Mouse (Mus musculus) embryonic stem cell, embryonic (primary cell): ENCODE measurements around the gene Il2.

Experiments used
- CTCF ChIA-PET, 4 experiments: fragments of 300-600 bp in 2 of 4; fragments of 350-600 bp in 2 of 4; sonication (Branson Sonifier 250); formaldehyde crosslinking; loops; one replicate each; lab custom pipeline; 2022; ENCODE audit warnings: inconsistent platforms in 2 of 4; lab: Charles Lee
- POLR2A ChIA-PET, 4 experiments: fragments of 300-600 bp in 2 of 4; fragments of 350-600 bp in 2 of 4; sonication (Branson Sonifier 250); formaldehyde crosslinking; loops; one replicate each; lab custom pipeline; 2022; ENCODE audit warnings: antibody characterized with exemption in 4 of 4, inconsistent platforms in 1 of 4; lab: Charles Lee

Il2 gene

DNA sequence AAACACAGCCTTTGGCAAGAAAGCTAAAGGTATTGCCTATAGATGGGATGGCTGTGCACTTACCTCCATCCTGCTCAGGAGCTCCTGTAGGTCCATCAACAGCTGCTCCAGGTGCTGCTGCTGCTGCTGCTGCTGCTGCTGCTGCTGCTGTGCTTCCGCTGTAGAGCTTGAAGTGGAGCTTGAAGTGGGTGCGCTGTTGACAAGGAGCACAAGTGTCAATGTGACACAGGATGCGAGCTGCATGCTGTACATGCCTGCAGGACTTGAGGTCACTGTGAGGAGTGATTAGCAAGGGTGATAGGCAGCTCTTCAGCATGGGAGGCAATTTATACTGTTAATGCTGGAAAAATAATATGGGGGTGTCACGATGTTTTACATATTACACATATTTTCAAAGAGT is at the start of gene Il2:
Il2 (minus strand) TSS at position 305 of the 400 bp plus-strand sequence.
- CTCF ChIA-PET, result no interaction called here
- POLR2A ChIA-PET, result no interaction called here

DNA sequence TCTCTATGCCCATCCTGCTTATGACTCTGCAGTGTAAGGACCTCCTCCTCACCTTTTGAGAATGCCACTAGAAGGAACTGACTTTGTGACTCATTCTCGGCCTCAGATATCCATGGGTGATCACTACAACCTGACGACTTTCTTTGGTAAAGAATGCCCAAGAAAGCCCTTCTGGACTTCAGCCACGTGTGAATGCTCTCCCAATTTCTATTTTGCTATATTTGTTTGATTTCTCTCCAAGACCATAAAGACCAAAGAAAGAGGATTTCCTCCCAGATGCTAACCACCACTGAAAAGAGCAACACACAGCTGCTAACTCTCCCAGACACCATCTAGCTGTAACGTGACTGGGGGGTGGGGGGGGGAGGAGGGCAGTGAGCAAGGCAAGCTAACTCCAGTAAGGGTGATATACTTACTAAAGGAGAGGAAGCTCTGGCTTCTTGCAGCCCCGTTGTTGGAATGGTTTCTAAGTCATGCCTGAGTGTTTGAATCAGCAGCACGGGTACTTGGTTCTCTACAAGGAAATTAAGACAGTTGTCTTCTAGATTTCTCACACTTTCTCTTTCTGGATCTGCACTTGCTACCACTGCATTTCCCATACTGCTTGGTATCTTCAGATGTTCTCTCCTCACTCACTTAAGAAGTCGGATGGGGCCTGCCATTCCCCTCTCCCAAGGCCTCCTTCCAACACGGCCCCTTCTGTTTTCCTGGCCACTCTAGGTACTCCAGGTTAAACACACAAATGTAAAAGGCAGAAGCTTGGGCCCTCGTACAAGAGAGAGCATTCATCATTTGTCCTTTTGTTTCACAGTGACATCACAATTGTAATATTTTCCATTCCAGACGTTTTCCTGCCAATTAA is 49.2 kb upstream of the Il2 start:
- ChIA-PET POLR2A (no interaction called here), CTCF (no interaction called here)

DNA sequence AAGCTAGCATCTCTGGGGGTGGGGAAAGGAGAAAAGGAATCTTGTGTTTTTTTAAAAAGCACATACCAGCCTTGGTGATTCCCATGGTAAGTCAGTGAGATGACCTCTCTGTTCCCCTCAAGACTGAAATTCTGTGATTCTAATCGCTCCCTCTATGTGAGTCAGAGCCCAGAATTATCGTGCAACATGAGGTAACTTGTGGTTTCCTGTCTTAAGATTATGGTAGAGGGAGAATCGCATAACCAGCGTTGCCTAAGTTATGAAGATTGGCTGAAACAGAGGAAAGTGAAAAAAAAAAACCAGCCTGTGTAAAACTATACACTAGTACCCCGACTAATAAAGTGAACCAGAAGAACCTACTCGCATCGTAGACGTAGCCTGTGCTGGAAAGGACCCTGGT is 47.5 kb upstream of the Il2 start:
- POLR2A ChIA-PET, result no interaction called here
- CTCF ChIA-PET, result interaction anchor here in 1 of 4 experiments (0.7 kb wide), 1 partner anchor 8 kb away, joined by 3 read pairs; no protein-coding TSS in a partner anchor

DNA sequence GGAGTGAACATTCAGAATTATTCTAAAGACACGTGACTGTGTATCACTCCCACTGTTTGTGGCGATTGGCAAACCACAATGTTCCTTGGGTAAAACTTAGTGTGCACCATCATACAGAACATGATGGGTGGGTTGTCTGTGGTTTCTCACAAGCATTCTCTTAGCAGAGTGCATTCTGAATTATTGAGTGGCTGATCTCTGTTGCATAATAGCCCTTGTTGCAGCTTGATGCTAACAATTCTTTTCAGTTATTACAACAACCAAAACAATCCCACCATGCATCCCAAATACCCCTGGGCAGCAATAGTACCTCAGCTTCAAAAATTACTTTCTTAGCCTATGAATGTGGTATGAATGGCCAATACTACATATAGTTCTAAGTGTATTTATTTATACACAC is 43.5 kb upstream of the Il2 start:
- ChIA-PET CTCF (interaction anchor here in 1 of 4 experiments (1.3 kb wide), 1 partner anchor 10 kb away, joined by 3 read pairs; no protein-coding TSS in a partner anchor), POLR2A (no interaction called here)

DNA sequence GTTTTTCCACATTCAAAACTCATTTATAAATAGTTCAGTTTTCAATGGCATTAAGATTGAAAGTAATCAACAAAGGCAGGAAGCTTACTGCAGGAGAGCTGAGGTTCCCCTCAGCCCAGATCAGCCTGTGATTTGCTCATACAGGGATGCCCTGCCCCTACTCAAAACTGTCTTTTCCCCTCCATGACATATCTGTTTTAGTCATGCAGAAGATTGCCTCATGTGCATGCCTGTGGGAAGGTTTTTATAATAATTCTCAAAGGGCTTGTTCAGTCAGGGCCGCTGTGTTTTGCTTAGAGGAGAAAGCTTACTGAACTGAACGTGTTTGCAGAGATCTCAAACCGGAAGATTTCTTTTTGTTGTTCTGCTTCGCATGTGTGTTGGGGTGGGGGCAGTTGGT is 35.3 kb upstream of the Il2 start:
- CTCF ChIA-PET, result interaction anchor here in 2 of 4 experiments (0.7 to 1.2 kb wide), 3 partner anchors 15 to 43 kb away, joined by 3 to 6 read pairs (median 4); no protein-coding TSS in a partner anchor
- POLR2A ChIA-PET, result interaction anchor here in 1 of 4 experiments (1.5 kb wide), 1 partner anchor 25 kb away, joined by 3 read pairs; no protein-coding TSS in a partner anchor

DNA sequence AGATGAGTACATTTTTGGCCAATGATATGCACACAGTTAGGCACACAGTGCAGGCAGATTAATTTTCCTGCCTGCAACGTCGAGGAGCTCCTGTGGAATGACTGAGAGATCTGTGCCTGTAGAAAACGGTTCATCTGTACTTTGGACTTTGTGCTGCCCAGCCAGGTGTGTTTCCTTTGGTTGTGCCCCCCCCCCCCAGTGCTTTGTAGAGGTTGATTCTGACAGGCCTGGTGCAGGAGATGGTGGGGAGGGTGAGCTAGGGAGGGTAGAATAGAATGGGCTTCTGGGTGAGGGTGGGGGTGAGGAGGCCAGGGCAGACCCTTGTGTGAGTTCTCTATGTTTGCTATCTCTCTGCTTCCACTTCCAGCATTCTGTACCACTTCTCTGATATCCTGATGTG is 32.5 kb upstream of the Il2 start:
- POLR2A ChIA-PET, result interaction anchor here in 1 of 4 experiments (0.5 kb wide), 1 partner anchor 566 kb away, joined by 3 read pairs; the partner anchor contains the start of gene Gm5148

DNA sequence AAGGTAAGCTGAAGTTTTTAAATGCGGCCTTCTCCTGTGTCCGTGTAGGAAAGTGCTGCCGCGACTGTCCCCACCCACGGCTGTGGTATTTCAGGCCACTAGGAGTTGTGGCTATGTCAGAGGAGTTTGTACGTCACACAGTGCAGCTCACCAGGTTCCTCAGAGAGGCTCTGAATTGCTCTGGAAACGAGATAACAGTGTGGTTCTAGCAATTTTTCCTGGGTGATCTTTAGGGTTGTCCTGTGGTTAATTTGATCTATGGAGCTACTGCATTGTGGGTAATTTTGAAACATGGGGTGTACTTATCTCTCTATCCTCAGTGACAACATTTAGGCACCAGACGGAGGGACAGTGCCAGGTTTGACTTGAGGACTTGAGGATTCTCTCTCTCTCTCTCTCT is 31.3 kb upstream of the Il2 start:
- ChIA-PET CTCF (interaction anchor here in 1 of 4 experiments (0.6 kb wide), 1 partner anchor 144 kb away, joined by 15 read pairs; no protein-coding TSS in a partner anchor), POLR2A (no interaction called here)

More for the DNA sequence above, 32.5 kb upstream of the Il2 start:
- CTCF ChIA-PET, result interaction anchor here in 1 of 4 experiments (0.7 kb wide), 1 partner anchor 22 kb away, joined by 6 read pairs; no protein-coding TSS in a partner anchor

DNA sequence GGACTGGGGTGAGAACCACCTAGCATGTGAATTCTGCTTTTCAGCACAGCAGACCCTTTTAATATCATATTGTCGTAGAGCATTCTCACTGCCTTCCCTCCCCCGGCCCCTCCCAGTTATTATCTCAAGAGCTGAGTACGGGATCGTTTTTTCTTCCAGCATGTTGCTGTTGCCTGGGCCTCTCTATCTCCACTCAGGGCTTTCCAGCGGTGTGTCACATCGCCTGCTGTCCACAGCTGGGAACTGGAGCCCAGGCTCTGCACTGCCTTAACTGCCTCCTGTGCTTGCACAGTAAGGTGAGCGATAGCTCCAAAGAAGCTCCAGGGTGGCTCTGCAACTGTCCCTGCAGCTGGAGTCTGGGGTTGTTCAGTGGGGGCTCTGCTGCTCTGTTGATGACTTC is 28.6 kb upstream of the Il2 start:
- ChIA-PET CTCF (interaction anchor here in 1 of 4 experiments (0.5 to 0.6 kb wide), 2 partner anchors 38 to 498 kb away, joined by 6 to 8 read pairs; no protein-coding TSS in a partner anchor), POLR2A (no interaction called here)

DNA sequence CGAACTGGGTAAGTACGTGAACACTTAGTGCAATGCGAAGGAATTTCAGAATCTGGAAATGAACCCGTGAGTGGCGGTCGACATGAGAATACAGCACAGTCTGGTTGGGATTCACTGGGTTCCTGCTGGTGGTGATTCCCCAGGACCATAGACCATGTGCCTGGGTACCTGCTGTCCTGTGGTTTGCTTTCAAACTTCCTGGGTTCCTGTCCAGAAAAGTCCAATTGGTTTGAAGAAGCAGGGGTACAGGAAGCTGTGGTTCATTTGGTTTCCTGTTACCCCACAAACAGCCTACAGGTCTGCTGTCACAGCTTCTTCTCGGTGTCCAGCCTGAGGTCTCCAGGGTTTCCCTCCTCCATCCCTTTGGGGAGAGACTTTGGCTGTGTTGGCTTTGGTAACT is 27.2 kb upstream of the Il2 start:
- CTCF ChIA-PET, result no interaction called here
- POLR2A ChIA-PET, result interaction anchor here in 1 of 4 experiments (1.2 kb wide), 1 partner anchor 156 kb away, joined by 3 read pairs; no protein-coding TSS in a partner anchor

DNA sequence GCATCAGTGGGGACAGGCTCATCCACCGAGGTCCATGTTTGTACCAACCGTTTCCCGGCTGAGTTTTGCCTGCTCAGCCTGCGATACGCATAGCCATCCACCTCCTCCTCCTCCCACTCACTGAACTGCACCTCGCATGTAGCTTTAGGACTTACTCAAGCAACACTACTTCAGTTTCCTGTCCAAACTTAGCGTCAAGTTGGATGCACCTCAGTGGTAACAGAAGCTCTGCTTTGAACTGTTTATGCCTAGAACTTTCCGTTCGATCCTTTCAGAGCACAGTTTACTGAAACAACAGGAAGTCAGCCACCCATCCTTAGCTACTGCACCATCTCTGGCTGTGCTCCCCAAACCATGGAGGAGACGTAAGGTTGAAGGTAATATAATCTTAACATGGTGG is 26.5 kb upstream of the Il2 start:
- CTCF ChIA-PET, result no interaction called here

DNA sequence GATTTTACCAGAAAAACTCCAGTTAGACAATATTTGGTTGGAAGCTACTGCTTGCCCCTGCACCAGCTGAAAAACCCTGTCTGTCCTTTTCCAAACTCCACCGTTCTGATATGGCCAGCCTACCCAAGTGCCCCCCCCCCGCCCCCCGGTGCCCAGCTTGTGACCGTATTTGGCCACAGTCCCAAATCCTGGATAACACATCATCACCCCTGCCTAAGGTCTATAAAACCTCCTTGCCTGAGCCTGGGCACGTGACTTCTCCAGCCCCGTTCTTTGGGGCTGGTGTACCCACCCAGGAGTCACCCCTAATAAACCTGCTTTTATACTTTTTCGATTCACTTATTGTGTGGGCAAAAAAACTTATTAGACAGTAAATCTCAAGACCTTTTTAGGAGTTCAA is 21.1 kb upstream of the Il2 start:
- POLR2A ChIA-PET, result interaction anchor here in 2 of 4 experiments (0.6 to 0.7 kb wide), 2 partner anchors 220 to 472 kb away, joined by 4 to 5 read pairs; no protein-coding TSS in a partner anchor
- CTCF ChIA-PET, result no interaction called here

More for the DNA sequence above, 26.5 kb upstream of the Il2 start:
- POLR2A ChIA-PET, result no interaction called here

DNA sequence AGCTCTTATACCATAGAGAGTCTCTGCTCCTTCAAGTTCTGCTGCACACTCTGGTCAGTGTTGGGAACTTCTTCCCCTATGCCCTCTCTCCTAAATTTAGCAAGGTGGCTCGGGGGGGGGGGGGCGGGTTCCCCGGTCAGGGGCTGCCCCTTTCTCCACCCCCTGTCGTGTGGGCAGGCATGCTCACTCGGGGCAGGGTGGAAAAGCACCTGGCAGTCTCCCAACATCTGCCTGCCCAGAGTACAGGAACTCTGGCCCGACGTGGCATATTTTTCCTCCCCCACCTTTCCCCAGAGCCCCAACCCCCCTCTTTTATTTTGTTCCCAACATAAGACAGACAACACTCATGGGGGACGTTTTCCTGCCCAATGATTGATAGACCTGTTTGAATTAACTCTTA is 20.6 kb upstream of the Il2 start:
- ChIA-PET CTCF (no interaction called here), POLR2A (interaction anchor here in 1 of 4 experiments (0.7 kb wide), 1 partner anchor 471 kb away, joined by 5 read pairs; no protein-coding TSS in a partner anchor)

DNA sequence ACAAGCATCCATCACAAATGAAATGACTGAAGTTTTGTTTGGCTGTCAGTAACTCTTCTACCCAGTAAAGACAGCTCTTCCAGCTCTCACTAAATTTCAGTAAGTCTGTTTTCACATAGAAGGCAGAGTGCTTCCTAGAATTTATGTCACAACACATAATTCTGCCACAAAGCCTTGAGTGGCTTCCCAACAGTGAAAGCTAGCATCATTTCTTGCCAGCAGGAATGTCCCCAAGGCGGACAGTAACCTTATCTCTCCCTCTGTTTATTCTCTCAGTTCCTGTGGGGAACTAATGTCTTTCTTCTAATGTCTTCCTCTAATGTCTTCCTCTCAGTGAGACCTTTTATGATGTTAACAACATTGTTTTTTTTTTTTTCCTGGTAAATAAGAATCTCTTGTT is 19.2 kb upstream of the Il2 start:
- CTCF ChIA-PET, result no interaction called here

DNA sequence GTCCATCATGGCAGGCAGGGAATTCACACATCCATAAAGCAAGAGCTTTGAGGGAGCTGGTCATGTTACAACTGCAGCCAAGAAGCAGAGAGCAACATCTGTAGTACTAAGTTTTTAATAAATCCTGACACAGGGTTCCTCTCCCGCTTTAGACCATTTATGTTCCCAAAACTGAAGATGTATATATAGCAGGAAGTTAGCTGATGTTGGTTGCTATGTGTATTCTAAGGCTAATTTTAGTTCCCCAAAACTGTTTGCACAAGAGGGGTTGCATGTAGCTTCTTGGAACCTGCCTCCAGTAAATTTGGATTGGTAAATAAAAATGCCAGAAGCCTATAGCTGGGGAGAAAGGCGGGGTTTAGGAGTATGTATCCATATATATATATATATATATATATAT is 16.1 kb upstream of the Il2 start:
- POLR2A ChIA-PET, result interaction anchor here in 1 of 4 experiments (1.4 kb wide), 1 partner anchor 12 kb away, joined by 4 read pairs; no protein-coding TSS in a partner anchor
- CTCF ChIA-PET, result no interaction called here

More for the DNA sequence above, 19.2 kb upstream of the Il2 start:
- POLR2A ChIA-PET, result no interaction called here

DNA sequence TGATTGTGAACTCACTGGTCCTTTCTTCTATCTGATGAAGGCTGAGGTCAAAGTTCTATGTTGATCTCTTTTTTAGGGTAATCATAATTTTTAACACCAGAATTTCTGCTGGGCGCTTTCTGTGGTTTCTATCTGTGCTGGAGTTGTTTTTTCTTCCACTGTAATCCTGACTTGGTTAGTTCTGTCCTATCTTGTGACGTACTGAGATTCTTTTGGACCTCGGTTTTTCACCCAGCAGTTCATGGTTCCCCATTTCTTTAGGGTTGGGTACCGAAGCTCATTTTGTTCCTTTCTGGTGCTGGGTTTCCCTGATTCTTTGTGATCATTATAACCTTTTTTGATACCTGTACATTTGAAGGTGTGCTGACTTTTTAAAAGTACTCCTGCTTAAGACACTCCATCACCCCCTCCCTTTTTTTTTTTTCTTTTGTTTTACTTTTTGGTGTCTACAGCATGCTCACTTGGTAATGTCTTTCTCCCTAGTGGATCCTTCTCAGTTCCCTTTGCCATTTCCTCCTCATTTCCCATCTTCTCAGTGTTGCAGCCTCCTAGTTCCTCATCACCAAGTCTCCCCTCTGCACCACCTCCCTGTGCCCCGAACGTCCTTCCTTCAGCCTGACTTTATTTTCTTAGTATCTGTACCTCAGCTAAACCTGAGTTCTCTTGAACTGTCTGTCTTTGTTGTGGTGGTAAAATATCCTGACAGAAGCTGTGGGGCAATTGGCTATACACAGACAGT is 14.6 kb upstream of the Il2 start:
- ChIA-PET CTCF (interaction anchor here in 1 of 4 experiments (0.7 kb wide), 1 partner anchor 64 kb away, joined by 5 read pairs; no protein-coding TSS in a partner anchor), POLR2A (no interaction called here)

DNA sequence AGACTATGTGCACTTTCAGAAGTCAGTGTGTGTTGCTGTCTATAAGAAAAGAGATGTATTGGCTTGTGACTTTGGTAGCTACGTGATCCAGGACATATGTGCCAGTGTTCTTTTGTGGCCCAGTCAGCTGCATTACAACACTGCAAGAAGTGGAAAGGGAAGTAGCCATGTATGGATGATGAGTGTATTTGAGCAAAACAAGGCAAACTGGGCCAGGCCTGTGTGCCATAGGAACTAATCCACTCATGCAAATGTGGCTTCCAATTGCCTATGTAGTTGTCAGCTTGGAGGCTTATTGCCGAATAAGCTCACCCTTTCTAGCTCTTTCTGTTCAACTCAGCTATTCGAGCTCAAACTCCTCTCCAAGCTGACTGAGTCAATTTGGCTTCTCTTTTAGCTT is 13.4 kb upstream of the Il2 start:
- CTCF ChIA-PET, result interaction anchor here in 1 of 4 experiments (0.6 kb wide), 1 partner anchor 1706 kb away, joined by 3 read pairs; no protein-coding TSS in a partner anchor
- POLR2A ChIA-PET, result no interaction called here

DNA sequence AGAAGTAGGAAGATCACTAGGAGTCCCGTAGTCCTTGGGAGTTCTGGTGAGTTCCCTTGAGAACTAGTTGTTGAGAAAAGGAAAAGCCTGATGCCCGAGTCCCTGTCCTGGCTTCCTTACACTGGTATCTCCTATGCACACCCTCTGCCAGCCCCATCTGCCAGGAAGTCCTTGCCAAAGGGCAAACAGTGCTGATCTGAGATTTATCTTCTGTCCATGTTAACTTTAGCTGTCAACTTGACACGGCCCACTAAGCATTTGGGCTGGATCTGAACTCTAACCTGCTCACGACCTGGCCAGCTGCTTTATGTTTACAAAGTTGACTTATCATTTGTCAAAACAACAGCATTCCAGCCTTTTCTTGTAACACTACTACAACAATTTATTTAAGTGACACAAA is 11.5 kb upstream of the Il2 start:
- ChIA-PET CTCF (interaction anchor here in 1 of 4 experiments (1.4 kb wide), 1 partner anchor 43 kb away, joined by 4 read pairs; no protein-coding TSS in a partner anchor), POLR2A (no interaction called here)

DNA sequence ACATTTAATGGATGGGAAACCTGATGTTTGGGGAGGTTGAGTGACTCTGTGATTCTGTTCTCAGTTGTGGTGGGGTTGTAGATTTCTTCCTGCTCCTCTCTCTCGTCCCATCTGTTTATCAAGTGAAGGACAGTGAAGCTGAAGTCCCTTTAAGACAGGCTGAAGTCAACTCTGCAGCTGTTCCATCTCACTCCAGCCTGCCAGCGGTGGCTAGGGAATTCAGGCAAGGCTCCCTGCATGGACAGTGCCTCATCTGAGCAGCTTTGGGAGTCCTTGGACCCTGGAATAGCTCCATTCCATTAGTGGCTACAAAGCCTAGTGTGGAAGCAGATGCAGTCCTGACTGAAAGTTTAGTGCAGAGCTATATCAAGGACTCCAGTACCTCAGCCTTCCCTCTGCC is 3.3 kb upstream of the Il2 start:
- ChIA-PET CTCF (no interaction called here), POLR2A (interaction anchor here in 1 of 4 experiments (1.2 to 2.3 kb wide), 2 partner anchors 10 to 19 kb away, joined by 3 to 9 read pairs; no protein-coding TSS in a partner anchor)

DNA sequence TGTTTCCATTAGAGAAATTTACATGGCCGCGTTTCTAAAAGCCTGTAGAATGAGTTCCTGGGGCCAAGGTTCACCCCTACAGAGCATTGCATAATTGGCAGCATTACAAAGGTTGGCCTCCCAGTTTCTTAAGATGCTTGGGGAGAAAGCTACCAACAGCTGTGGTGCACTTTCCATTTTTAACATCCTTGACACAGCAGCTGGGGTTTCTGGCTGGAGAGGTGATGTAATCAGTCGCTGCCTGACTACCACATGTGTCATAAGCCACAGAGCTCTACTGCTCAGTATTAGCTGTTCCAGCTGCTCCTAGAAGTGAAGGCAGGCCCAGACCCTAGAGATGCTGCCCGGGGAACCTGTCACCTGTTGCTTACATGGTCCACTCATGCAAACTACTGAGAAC is 2.5 kb upstream of the Il2 start:
- POLR2A ChIA-PET, result interaction anchor here in 1 of 4 experiments (1.2 to 2.3 kb wide), 2 partner anchors 9 to 19 kb away, joined by 3 to 9 read pairs; no protein-coding TSS in a partner anchor
- CTCF ChIA-PET, result interaction anchor here in 1 of 4 experiments (1.1 kb wide), 1 partner anchor 76 kb away, joined by 3 read pairs; no protein-coding TSS in a partner anchor
